Mouse (Mus musculus): ENCODE results near the gene Gm31371.
"Not testable (repeated sequence)": the region's sequence is repeated elsewhere in the genome, so short reads cannot be mapped to it uniquely, and the experiment has no call there.

Gm31371 gene

GRCm38 (mm10) chr8:19903092-19903491 lies at the start of gene Gm31371:
TSS of gene Gm31371 (plus strand) at chr8:19903392.
- DNase-seq (ENCODE audit: low read depth): not testable (repeated sequence)

GRCm38 (mm10) chr8:19906425-19907055 lies 3.3 kb downstream of the Gm31371 start:
- DNase-seq (ENCODE audit: low read depth): peak; percentile 1

GRCm38 (mm10) chr8:19908841-19909321 lies 5.7 kb downstream of the Gm31371 start:
- not testable (repeated sequence) for DNase-seq (ENCODE audit: low read depth)

GRCm38 (mm10) chr8:19919086-19919485 lies 15.9 kb downstream of the Gm31371 start:
- not testable (repeated sequence) for DNase-seq (ENCODE audit: low read depth)

GRCm38 (mm10) chr8:19934274-19934673 lies 31.1 kb downstream of the Gm31371 start:
- not testable (repeated sequence) for DNase-seq (ENCODE audit: low read depth)

- DNase-seq (ENCODE audit: low read depth): peak; percentile 2
Observed at GRCm38 (mm10) chr8:19935541-19936030, 32.4 kb downstream of the Gm31371 start.

GRCm38 (mm10) chr8:19960935-19961334 lies 57.7 kb downstream of the Gm31371 start:
- no peak for DNase-seq (ENCODE audit: low read depth)

- not testable (repeated sequence) for DNase-seq (ENCODE audit: low read depth)
Observed at GRCm38 (mm10) chr8:19963766-19964165, 60.6 kb downstream of the Gm31371 start.

GRCm38 (mm10) chr8:19968151-19968550 lies 65.0 kb downstream of the Gm31371 start:
- DNase-seq (ENCODE audit: low read depth): not testable (repeated sequence)

- not testable (repeated sequence) for DNase-seq (ENCODE audit: low read depth)
Observed at GRCm38 (mm10) chr8:19975237-19975636, 72.0 kb downstream of the Gm31371 start.

Measured in NIH3T3 (cell line).